Mouse (Mus musculus) limb, embryonic 11.5 days (tissue): Measurements from ENCODE around the gene Atp6v1f. TPM values are rescaled to one million over a fixed set of nuclear protein-coding genes. Genes with fewer than 3 reads are reported as not detected.
A peak's percentile ranks its signal among the peaks of the same experiment; 100 is the strongest.

Source experiments
- ATAC-seq: fragments of 200-750 bp; cut with Nextera tagmentation; 2 replicates; pipeline ENCODE4 v1.8.0; 2017; ENCODE audit warnings: low read depth; ENCODE audit not compliant: insufficient number of reproducible peaks, low FRiP score, low TSS enrichment
- DNase-seq: peaks from one replicate; pipeline ENCODE4 v3.0.0-alpha.2; 2015; ENCODE audit warnings: low spot score
- H3K27ac ChIP-seq: fragments of 300-500 bp; sonication (generic); replicated peaks from 2 replicates; pipeline ENCODE4 v1.5.1; 2014; ENCODE audit warnings: low read depth, mild to moderate bottlenecking, low read length
- H3K27me3 ChIP-seq: fragments of 300-500 bp; sonication (generic); 2 replicates; pipeline ENCODE4 v1.6.1; 2014; ENCODE audit warnings: mild to moderate bottlenecking, low read length, mixed read lengths; ENCODE audit not compliant: control insufficient read depth, insufficient read depth
- H3K36me3 ChIP-seq: fragments of 300-500 bp; sonication (generic); 2 replicates; pipeline ENCODE4 v1.6.1; 2014; ENCODE audit warnings: mild to moderate bottlenecking, low read length, moderate library complexity, mixed read lengths; ENCODE audit not compliant: control insufficient read depth, insufficient read depth
- H3K4me1 ChIP-seq: fragments of 300-500 bp; sonication (generic); 2 replicates; pipeline ENCODE4 v1.6.1; 2014; ENCODE audit warnings: low read length, mixed read lengths; ENCODE audit not compliant: control insufficient read depth, insufficient read depth
- H3K4me2 ChIP-seq: fragments of 300-500 bp; sonication (generic); 2 replicates; pipeline ENCODE4 v1.6.1; 2014; ENCODE audit warnings: low read depth, mild to moderate bottlenecking, moderate library complexity; ENCODE audit not compliant: severe bottlenecking
- H3K4me3 ChIP-seq: fragments of 300-500 bp; sonication (generic); 2 replicates; pipeline ENCODE4 v1.5.1; 2014; ENCODE audit warnings: low read depth, low read length
- H3K9ac ChIP-seq: fragments of 300-500 bp; sonication (generic); 2 replicates; pipeline ENCODE4 v1.6.1; 2014; ENCODE audit warnings: mild to moderate bottlenecking, low read length
- H3K9me3 ChIP-seq: fragments of 300-500 bp; sonication (generic); 2 replicates; pipeline ENCODE4 v1.6.1; 2016; ENCODE audit warnings: low read length; ENCODE audit not compliant: control insufficient read depth
- WGBS: fragments of 180-500 bp; shearing (Covaris S2); extraction: QIAGEN DNeasy Blood & Tissue Kit; methylation state at CpG from one replicate; pipeline ENCODE4 v1.1.7; 2014; 5-methylcytosine and 5-hydroxymethylcytosine counted together
- polyA plus RNA-seq: library from polyadenylated mRNA; unstranded; fragments of >200 nt; fragmentation: Nextera tagmentation; extraction: Ambion mirVana; gene quantifications from 2 replicates; pipeline ENCODE4 v1.2.1, GENCODE M21; 2014

Atp6v1f gene
- polyA plus RNA-seq, 1 experiment from 2014 or later: 198 TPM

DNA sequence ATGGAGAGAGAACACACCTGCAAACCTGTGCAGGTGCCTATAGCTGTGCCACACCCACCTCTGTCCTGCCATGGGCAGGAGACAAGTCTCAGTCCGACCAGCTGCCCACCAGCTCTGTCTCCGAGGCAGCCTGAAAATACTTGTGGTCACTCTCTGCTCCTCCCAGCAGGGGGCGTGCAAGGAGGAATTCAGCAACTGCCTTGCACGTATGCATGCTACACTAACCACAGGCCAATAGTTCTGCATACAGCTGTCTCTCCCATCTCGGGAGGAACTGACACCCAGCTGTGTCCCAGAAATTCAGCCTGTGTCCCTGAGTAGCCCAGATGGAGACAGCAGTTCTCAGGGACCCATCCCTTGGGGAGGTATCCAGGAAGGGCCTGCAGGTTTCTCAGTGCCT, 49.6 kb downstream of the Atp6v1f start:
- 6% methylated on average over 5 of the region's 5 CpGs for WGBS
- Histone ChIP-seq H3K4me2 (no peak overlapping the region), H3K36me3 (no peaks in the 10 kb centered on the region), H3K4me3 (no peak overlapping the region), H3K27me3 (no peaks in the 10 kb centered on the region), H3K4me1 (peaks cover 7% of the 10 kb centered on the region), H3K9ac (no peak overlapping the region), H3K27ac (no peak overlapping the region), H3K9me3 (no peaks in the 10 kb centered on the region)
- peak; percentile 82 for DNase-seq
- 0 out of 2 replicates have a peak, but pooled peaks have one; percentile 33 for ATAC-seq

Other genes starting within 250 kb of the Atp6v1f start
- 41.6 and 43.0 TPM in 2 replicates for gene Hilpda, start 195.2 kb upstream of the Atp6v1f start, polyA plus RNA-seq
- gene Fam71f2, start 188.1 kb upstream of the Atp6v1f start, polyA plus RNA-seq: 0.33 and 0.81 TPM in 2 replicates
- gene Fam71f1, start 148.6 kb upstream of the Atp6v1f start, polyA plus RNA-seq: 0.11 TPM in 1 of 2 replicates, not detected in the other
- gene Calu, start 119.6 kb upstream of the Atp6v1f start, polyA plus RNA-seq: 308 and 313 TPM in 2 replicates
- gene Opn1sw, start 79.2 kb upstream of the Atp6v1f start, polyA plus RNA-seq: 0.24 TPM in 2 replicates
- gene Ccdc136, start 71.4 kb upstream of the Atp6v1f start, polyA plus RNA-seq: 37.1 and 37.3 TPM in 2 replicates
- gene Flnc, start 34.5 kb upstream of the Atp6v1f start, polyA plus RNA-seq: 2.5 and 3.1 TPM in 2 replicates
- not detected in 2 replicates for gene Atp6v1fnb, start 3.7 kb downstream of the Atp6v1f start, polyA plus RNA-seq
- 25.7 and 32.2 TPM in 2 replicates for gene Kcp, start 40.2 kb downstream of the Atp6v1f start, polyA plus RNA-seq
- 1.4 and 2.1 TPM in 2 replicates for gene Irf5, start 58.9 kb downstream of the Atp6v1f start, polyA plus RNA-seq
- 109 and 117 TPM in 2 replicates for gene Tnpo3, start 142.2 kb downstream of the Atp6v1f start, polyA plus RNA-seq
- gene Tspan33, start 226.5 kb downstream of the Atp6v1f start, polyA plus RNA-seq: 3.1 and 4.7 TPM in 2 replicates